Mouse (Mus musculus) heart, adult 2 months (tissue): Measurements from ENCODE around the gene Slco1a5.

Source experiments
- CTCF ChIP-seq: fragments of 200-600 bp; IDR thresholded peaks from 2 replicates; pipeline ENCODE4 v1.8.1; 2022; ENCODE audit warnings: antibody characterized with exemption, mild to moderate bottlenecking, moderate library complexity
- EP300 ChIP-seq: fragments of 200-500 bp; IDR thresholded peaks from 2 replicates; pipeline ENCODE4 v1.6.1; 2011; ENCODE audit warnings: low read depth, low read length, control low read depth; ENCODE audit not compliant: insufficient read depth
- POLR2A ChIP-seq: fragments of 200-500 bp; IDR thresholded peaks from 2 replicates; pipeline ENCODE4 v1.6.1; 2011; ENCODE audit warnings: mild to moderate bottlenecking, low read depth, low read length, control low read depth; ENCODE audit not compliant: insufficient read depth

GRCm38 (mm10) chr6:142322881-142323280 lies at the start of gene Slco1a5:
- TF ChIP-seq CTCF, result no peak
- TF ChIP-seq EP300, result no peak
- no peak for TF ChIP-seq POLR2A
